Mouse (Mus musculus) right cerebral cortex, postnatal 14 days (tissue): ENCODE data around the gene Ifrd2.
A peak's percentile ranks its signal among the peaks of the same experiment; 100 is the strongest.

Experiments
- DNase-seq: peaks from one replicate; pipeline ENCODE4 v3.0.0; 2022

Ifrd2 gene

DNA sequence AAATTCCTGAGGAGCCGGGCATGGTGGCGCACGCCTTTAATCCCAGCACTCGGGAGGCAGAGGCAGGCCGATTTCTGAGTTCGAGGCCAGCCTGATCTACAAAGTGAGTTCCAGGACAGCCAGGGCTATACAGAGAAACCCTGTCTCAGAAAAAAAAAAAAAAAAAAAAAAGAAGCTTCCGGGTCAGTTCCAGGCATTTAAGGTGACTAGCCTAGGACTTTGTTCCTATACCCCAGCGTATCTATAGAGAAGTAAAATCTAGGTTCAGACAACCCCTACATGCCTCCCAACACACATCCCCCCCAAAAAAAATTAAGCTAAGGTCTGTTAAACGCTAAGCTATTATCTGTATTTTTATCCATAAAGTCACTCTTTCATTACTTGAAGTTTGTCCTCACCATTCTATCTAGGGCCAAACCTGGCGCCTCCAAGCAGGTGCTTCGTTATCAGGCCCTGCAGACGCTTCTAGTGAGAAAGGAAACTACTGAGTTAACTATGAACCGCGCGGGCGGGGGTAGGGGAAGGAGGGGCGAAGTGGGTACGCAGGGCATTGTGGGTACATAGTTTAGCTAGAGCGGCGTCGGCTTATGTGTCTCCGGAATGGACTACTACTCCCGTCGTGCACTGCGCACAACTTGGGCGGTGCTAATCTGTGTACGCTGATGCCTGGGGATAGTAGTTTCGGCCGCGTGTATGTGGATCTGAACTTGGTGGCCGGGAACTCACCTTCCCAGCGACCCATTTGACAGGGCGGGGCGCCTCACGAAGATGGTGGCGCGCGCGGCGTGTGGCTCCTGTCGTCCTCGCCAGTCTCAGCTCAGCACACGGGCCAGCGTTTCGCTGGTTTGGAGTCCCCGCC, at the start of gene Ifrd2:
TSS of gene Ifrd2 (plus strand) at position 669 of the 859 bp plus-strand sequence.
- DNase-seq: peak; percentile 94

DNA sequence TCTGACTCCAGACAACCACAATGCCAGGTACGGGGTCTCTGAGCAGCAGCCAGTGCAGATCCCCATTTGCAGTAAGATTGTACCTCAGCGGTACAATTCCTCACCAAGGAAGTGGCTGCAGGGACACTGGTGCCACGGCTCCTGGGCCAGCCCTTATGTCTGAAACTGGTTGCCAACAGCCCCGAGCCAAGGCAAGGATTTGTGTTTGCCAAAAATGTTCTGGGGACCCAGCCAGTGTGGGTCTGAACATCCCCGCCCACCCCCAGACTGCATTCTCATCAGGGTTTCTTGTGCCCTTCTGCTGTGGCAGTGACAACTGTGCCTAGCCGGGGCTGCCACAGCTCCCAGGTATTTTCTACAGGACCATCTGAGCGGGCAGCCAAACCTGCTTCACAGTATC, 49.2 kb upstream of the Ifrd2 start:
- DNase-seq: no peak

DNA sequence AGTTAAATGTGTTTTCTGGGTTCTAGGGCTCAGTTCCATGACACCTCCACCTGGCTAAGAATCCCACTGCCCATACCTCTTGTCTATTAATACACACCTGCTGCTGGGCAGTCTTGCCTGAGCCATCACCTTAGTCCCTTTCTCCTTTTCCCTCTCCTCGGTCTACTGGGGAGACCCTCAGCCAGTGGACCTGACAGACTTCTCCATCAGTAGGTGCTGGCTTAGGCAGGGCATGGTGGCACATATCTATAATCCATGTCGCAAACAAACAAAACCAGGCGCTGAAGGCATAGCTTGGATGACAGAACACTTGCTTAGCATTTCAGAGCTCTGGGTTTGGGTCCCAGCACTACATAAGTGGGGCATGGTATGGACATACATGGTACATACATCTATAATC, 48.7 kb upstream of the Ifrd2 start:
- no peak for DNase-seq

DNA sequence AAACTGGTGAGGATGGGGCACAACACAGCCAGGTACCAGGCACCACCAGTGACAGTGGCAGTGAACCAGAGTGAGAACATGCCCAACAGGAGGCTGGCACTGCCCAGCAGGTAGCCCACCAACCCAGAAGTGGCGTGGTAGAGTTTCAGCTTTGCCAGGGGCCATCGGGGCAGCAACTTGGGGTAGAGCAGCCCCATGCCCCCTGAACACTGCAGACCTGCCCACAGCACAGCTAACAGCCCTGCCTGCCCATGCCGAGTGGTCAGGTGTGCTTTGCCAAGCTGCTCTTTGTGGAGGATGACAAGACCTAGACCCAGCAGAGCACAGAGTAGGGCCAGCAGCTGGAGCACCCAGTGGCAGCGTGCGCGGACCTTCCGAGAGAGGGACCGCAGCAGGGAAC, 47.5 kb upstream of the Ifrd2 start:
- no peak for DNase-seq

DNA sequence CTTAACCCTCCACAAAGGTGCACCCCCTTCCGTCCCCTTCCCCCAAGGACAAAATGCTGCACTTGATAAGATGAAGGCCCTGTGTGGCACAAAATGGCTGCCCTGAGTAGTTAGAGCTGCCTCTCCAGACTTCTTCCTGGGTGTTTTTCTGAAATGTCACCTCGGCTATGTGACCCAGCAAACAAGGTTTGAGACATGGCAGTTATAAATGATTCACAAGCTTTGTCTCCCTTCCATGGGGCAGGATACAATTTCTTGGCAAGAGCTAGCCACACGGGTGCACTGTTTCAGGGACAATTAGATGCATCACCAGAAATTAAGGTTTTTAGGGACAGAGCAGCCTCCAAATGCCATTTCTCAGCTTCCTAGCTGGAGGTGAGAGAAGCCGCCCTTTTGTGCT, 47.0 kb upstream of the Ifrd2 start:
- no peak for DNase-seq

DNA sequence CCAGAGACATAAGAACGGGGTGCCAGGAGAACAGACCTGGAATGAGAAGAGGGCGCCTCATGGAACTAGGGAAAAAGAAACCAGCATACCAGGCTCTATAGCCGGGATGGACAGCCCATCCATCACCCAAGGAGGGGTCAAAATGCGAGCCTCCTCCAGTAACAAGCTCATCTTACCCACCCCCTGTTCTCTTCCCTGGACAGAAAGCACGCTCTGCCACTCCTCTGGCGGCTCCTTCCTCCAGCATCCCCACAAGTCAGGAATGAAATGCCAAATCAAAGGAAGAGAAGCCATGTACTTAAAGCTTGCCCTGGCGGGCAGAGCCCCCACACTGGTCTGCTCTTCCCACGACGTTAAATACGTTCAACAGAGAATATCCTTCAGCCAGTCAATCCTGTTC, 46.4 kb upstream of the Ifrd2 start:
- no peak for DNase-seq

DNA sequence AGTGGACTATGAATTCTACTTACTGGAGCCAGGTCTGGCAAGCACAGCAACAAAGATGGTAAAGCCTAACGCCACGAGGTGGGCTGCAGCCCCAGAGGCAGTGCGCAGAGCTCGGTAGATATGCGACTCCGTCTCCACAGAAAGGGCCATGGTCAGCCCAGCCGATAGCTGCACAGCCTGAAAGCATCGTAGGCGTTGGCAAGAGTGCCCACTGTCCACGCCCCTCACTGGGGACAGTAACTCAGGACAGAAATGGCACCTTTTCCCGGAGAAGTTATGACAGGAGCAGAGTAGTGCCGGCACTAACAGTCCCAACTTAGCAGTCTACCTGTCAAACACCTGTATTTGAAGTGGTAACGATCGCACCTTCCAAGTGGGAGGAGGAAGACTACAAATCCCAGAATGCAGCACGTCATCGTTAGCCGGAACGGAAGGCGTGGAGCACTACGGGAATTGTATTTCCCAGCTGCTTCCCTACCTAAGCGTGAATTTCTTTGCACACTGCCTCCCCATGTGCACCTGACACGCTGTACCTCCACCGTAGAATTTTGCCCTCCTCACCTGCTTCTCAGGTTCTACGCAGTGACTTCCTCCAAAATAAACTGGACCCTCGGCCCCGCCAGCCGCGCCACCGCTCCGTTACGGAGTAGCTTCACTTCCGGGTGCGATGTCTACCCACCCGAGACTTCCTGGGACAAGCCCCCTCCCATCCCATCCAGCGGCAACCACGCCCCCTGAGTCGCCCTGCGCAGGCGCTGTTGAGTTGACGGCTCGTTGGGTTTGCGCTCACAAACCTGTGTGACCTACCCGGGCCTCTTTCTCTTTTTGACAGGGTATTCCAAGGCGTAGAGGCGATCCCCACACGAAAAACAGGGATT, 45.7 kb upstream of the Ifrd2 start, which contains the start of the genes Cyb561d2 and Nprl2:
TSS of gene Cyb561d2 (minus strand) at position 720 of the 878 bp plus-strand sequence.
TSS of gene Nprl2 (plus strand) at position 753 of the 878 bp plus-strand sequence.
- peak; percentile 89 for DNase-seq

DNA sequence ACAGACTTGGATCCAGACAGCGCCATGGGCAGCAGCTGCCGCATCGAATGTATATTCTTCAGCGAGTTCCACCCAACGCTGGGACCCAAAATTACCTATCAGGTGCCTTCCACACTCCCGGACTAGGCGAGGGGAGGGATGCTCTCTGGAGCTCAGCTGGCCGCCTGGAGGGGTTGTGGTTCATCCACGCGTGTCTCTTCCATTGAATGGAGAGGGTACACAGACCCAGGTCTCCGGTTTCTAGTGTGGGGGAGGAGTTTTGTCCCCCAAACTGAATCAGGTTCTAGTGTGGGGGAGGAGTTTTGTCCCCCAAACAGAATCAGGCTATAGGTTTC, 45.1 kb upstream of the Ifrd2 start:
- no peak for DNase-seq

DNA sequence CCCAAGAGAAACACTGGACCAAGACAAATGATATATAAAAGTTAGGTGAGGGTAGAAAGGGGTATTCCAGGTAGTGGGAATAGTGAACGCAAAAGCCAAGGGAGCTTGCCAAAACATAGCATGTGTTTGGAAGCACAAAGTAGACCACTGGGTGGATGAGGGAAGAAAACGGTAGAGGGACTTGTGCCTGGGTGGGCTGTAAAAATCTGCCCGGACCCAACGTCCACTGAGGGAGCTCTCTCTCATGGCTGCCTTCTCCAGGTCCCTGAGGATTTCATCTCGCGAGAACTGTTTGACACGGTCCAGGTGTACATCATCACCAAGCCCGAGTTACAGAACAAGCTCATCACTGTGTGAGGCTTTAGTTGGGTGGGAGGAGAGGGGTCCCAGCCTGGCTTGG, 44.7 kb upstream of the Ifrd2 start:
- no peak for DNase-seq

DNA sequence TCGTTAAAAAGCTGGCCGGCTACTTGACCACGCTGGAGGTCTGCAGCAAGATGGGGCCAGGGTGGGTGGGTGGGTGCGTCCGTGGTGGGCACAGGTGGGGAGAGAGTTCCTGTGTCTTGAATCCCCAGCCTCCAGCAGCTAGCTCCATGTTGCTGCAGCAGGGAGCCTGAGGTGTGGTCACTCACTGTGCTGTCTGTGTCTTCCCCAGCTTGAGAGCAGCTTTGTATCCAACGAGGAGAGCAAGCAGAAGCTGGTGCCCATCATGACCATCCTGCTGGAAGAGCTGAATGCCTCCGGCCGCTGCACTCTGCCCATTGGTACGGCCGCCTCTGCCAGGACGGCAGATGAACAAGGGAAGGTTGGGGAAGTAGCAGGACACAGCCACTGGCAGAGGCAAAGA, 44.1 kb upstream of the Ifrd2 start:
- no peak for DNase-seq

DNA sequence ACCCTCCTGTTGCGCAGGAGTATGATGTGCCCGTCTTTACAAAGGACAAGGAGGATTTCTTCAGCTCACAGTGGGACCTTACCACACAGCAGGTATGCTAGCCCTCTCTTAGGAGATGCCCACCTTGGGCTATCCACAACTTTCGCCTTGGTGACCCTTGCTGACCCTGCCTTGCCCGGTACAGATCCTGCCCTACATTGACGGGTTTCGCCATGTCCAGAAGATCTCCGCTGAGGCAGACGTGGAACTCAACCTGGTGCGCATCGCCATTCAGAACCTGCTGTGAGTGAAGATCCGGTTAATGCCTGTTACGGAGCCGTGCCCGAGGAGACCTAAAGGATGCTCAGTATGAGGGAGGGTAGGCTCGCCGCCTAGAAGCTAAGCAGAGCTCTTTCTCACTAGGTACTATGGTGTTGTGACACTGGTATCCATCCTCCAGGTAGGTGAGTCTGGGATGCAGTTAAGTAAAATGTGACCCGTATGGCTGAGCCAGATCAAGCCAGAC, 43.2 kb upstream of the Ifrd2 start:
- DNase-seq: no peak

DNA sequence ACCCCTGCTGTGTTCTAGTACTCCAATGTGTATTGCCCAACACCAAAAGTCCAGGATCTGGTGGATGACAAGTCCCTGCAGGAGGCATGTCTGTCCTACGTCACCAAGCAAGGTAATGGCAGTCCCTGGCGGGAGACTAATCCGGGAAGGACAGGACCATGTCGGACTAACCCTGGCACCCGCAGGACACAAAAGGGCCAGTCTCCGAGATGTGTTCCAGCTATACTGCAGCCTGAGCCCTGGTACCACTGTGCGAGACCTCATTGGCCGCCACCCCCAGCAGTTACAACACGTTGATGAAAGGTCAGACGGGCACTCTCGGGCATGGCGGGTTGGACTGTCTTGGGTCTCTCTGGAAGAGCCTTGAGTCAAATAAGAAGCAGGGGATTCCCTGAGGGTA, 42.7 kb upstream of the Ifrd2 start:
- DNase-seq: no peak

DNA sequence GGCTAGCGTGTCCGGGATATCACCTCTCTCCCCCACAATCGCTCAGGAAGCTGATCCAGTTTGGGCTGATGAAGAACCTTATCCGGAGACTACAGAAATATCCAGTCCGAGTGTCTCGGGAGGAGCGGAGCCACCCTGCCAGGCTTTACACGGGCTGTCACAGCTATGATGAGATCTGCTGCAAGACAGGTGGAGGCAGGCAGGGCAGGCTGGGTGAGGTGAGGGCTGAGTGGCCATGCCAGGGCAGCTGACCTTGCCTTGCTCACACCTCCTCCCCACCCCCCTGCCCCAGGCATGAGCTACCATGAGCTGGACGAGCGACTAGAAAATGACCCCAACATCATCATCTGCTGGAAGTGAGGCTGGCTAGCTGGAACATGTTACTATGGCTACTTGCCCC, 42.2 kb upstream of the Ifrd2 start:
- DNase-seq: no peak

DNA sequence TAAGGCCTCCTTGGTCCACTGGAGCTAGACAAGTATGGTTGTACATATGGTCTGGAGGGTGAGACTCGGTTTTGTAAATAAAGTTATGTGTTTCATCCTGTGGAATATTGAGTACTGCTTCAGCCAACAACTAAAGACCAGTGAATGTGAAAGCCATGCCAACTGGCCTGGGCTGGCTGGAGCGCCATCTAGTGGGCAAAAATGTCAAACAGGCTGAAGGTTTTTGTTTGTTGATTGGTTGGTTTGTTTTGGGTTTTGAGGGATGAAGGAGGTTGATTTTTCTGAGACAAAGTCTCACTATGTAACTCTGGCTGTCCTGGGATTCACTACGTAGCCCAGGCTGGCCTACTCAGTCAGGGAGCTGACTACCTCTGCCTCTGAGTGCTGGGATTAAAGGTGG, 41.8 kb upstream of the Ifrd2 start:
- DNase-seq: peak; percentile 72

DNA sequence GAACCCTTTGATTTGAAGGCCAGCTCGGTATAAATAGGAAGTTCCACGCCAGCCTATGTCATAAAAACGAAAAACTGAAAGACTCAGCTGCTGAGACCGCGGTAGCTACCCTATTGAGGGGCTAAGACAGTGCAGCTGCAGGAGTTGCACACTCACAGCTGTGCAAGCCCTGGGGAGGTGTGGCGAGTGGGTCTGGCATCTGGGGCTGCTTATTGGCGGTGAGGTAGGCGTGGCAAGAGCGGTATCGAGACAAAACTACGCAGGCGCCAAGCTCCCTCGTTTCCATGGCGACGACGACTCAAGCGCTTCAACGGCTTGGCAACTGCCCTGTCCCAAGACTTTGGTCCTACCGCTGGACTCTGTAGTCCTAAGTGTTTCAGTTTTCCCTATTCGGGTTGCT, 40.4 kb upstream of the Ifrd2 start, which contains the start of gene Zmynd10:
TSS of gene Zmynd10 (plus strand) at position 273 of the 400 bp plus-strand sequence.
- DNase-seq: peak; percentile 89

DNA sequence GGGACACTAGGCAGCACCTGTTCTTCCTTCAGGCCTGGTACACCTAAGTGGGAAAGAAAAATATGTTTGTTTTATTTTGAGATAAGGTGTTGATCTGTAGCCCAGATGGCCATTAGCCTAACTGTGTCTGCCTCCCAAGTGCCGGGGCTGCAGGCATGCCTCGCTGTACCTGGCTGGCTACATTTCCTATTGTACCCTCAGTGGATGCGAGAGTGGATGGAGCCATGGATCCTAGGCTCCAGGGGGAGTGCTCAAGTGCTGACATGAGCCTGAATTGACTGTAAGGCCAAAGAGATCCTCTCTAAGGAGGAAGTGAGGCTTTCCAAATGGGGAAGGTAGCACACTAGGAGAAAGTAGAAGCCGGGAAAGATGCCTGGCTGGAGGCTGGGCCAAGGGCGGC, 39.5 kb upstream of the Ifrd2 start:
- no peak for DNase-seq

DNA sequence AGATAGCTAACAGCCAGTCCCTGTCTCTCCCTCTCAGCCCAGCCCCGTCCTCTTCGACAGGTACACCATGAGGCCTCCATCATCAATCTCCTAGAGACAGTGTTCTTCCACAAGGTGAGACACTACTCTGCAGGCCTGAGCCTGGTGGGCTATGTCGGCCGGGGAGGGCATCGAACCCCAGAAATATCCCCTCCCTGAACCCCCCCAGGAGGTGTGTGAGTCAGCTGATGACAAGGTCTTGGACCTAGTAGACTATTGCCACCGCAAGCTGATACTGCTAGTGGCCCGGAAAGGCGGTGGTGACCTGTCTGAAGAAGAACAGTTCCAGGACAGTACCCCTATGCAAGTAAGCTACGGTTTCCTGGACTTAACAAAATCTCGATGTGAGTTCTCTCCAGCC, 38.6 kb upstream of the Ifrd2 start:
- no peak for DNase-seq

DNA sequence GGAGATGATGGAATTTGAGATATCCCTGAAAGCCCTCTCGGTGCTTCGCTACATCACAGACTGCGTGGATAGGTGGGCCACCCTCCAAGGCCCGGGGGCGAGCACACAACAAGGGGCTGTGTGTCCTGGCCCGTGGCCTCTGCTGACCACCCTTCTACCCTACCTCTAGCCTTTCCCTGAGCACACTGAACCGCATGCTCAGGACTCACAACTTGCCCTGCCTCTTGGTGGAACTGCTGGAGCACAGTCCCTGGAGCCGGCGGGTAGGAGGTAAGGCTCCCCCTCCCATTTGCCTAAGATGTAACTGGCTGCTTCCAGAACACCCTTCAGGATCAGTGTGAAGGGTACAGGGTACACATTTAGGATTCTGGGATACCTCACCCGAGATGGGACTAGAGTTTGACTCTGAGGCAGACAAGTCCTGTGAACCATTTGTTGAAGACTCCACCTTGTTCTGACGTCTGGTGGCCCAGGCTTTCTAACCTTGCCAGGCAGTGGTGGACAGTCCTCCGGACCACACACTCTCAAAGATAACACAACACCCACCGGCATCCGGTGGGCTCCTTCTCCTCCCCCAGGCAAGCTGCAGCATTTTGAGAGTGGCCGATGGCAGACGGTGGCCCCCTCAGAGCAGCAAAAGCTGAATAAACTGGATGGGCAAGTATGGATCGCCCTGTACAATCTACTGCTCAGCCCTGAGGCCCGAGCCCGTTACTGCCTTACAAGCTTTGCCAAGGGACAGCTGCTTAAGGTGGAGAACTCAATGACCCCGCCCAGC, 38.0 kb upstream of the Ifrd2 start:
- no peak for DNase-seq

DNA sequence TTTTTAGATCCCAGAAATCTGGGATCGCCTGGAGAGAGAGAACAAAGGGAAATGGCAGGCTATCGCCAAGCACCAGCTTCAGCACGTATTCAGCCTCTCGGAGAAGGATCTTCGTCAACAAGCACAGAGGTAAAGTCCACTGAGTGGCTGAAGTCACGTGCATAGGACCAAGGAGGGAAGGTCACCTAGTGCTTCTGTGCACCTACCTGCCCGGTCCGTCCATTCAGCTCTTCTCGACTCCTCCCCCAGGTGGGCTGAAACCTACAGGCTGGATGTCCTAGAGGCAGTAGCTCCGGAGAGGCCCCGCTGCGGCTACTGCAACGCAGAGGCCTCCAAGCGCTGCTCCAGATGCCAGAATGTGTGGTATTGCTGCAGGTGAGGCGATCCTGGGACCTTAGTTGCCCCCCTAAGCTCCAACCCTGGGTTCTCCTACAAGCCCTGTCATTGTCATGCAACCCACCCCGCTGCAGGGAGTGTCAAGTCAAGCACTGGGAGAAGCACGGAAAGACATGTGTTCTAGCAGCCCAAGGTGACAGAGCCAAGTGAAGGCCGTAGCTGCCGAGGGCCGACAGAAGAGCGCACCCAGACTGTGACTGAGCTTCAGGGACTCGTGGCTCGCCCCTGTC, 36.8 kb upstream of the Ifrd2 start:
- DNase-seq: no peak

DNA sequence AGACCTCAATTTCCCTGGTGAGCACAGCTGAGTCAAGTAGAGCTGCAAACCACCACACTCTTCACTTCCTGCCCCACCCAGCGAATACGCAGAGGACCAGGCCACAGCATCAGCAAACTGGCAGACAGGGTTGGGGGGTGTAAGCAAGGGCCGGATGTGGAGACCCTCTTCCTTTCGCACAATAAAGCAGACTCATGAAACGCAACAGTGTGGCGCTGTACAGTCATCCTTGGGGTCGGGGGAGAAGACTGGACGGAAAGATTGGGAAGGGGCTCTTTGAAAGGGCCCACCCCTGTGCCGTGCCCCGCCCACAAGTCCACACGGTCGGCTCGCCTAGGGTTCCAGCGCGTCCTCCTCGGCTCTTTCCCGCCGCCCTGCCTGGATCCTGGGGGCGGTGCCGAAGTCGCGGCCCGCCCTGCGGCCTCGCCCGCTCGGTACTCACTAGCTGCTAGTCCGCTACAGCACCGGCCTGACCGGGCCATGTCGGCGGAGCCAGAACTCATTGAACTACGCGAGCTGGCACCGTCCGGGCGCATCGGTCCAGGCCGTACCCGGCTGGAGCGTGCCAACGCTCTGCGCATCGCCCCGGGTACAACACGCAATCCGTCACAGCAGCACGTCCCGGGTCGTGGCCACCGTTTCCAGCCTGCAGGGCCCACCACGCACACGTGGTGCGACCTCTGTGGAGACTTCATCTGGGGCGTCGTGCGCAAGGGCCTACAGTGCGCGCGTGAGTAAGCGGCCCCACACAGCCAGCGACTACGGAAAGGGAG, 36.1 kb upstream of the Ifrd2 start, which contains the start of gene Rassf1:
TSS of gene Rassf1 (plus strand) at position 439 of the 773 bp plus-strand sequence.
- no peak for DNase-seq

DNA sequence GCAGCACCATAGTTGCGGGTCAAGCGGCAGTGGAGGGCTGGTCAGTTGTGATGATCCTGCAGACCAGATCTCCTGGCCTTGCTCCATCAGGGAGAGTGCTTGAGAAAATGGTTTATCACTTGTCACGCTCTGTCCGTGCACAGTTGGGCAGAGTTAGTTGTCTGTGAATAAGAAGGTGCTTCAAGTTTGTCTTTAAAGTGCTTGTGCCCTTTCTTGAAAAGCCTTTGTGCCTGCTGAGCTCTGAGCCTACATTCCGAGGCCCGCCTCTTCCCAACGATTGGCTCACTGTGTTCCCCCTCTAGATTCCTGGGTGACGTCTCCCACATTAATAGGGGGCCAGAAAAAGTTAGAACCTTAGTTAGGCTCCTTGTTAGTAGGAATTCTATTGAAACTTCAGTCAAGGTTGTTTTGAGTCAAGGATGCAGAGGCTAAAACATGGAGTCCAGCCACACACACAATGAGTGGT, 35.5 kb upstream of the Ifrd2 start:
- DNase-seq: no peak
